Comparison of ENCODE assay signal across 8 mouse cellular contexts in genomic region chr4:132329115-132329834, GRCm38 (mm10). TPM values are rescaled to one million over a fixed set of nuclear protein-coding genes. Genes with fewer than 3 reads are reported as not detected.
DNase-seq lines count a peak whose midpoint lies in the region; ATAC-seq lines count a peak whose summit lies in the region.

TSS of gene Trnau1ap (minus strand) at chr4:132329538.

- no peaks in the 10 kb centered on the region for H3K9me3 ChIP-seq in hindbrain, embryonic 14.5 days (ENCODE audit: control insufficient read depth, low read length)

- H3K79me2 ChIP-seq in macrophage (ENCODE audit: inconsistent target): peaks cover 21% of the 10 kb centered on the region

- peaks cover 12% of the 10 kb centered on the region for H3K4me1 ChIP-seq in hindbrain, embryonic 14.5 days (replicated peaks; ENCODE audit: control insufficient read depth, insufficient read depth, low read length)

- H3K4me2 ChIP-seq in hindbrain, embryonic 14.5 days (replicated peaks): peak within 1 kb of the TSS; percentile 67

- peak within 1 kb of the TSS; percentile 80 for H3K9ac ChIP-seq in hindbrain, embryonic 14.5 days

- no peaks in the 10 kb centered on the region for H3K27me3 ChIP-seq in hindbrain, embryonic 14.5 days (ENCODE audit: control insufficient read depth, insufficient read depth, low read length)

- peak; percentile 95 for DNase-seq in R1 (ENCODE audit: low read depth, low spot score)
- DNase-seq in cerebellum, postnatal 14 days: peak; percentile 92
- peak; percentile 63 to 67 for DNase-seq in frontal cortex, postnatal 25 days (ENCODE audit: low spot score in 2 of 2)
- peak; percentile 88 for DNase-seq in hindbrain, embryonic 14.5 days (ENCODE audit: low spot score)
- DNase-seq in left cerebral cortex, adult 18-20 months (ENCODE audit: low spot score in 2 of 2): peak; percentile 81 to 85
- peak; percentile 92 for DNase-seq in right cerebral cortex, adult 18-20 months
- peak; percentile 59 for DNase-seq in urinary bladder, postnatal 10 days (ENCODE audit: low spot score)

- peak within 1 kb of the TSS; percentile 69 for H3K27ac ChIP-seq in hindbrain, embryonic 14.5 days
- peak within 1 kb of the TSS; percentile 62 for H3K27ac ChIP-seq in macrophage

- ATAC-seq in hindbrain, embryonic 14.5 days (ENCODE audit: low FRiP score): peak; percentile 95

- under 1% methylated on average over 52 of the region's 52 CpGs for WGBS in hindbrain, embryonic 14.5 days
- under 1% methylated on average over 50 of the region's 52 CpGs for WGBS in macrophage (ENCODE audit: missing documents)

- H3K4me3 ChIP-seq in hindbrain, embryonic 14.5 days (replicated peaks; ENCODE audit: low read length): peak within 1 kb of the TSS; percentile 64
- peak within 1 kb of the TSS; percentile 73 for H3K4me3 ChIP-seq in macrophage (ENCODE audit: inconsistent target)

- peaks cover 30% of the 10 kb centered on the region for H3K36me3 ChIP-seq in hindbrain, embryonic 14.5 days (replicated peaks; ENCODE audit: control insufficient read depth, insufficient read depth)
- H3K36me3 ChIP-seq in macrophage (ENCODE audit: inconsistent target): peaks cover 20% of the 10 kb centered on the region

RNA-seq across cellular contexts. Expression of gene Trnau1ap, which starts in this region (rescaled TPM):
- 66.8 and 73.1 TPM in 2 replicates for polyA plus RNA-seq in hindbrain, embryonic 14.5 days (2014; fragmentation: Nextera tagmentation; extraction: Ambion mirVana)
- 10 to 100 TPM; 24.3 to 26.2 TPM for total RNA-seq in left cerebral cortex, adult 18-20 months (2021)
- 10 to 100 TPM; 11.7 to 66.2 (median 41.8) TPM for total RNA-seq in macrophage (2018; cell fraction: chromatin; rRNA removed)
- 10 to 100 TPM; 22.2 to 29.5 (median 27.0) TPM for total RNA-seq in macrophage (2018; cell fraction: cytosol; rRNA removed)
- 10 to 100 TPM; 13.9 to 51.0 (median 23.7) TPM for total RNA-seq in macrophage (2018; cell fraction: nucleus; rRNA removed)
- polyA plus RNA-seq in macrophage (2018): 20.1 to 47.1 TPM (median 30.7 TPM) in 3 replicates

Comparison
In these comparisons a context has a peak if more than half of its experiments do, and no peak if none do; other contexts are left out.
1. Peak in every context shown above with its lines: DNase-seq, ATAC-seq, H3K4me3 ChIP-seq and H3K27ac ChIP-seq.